Mouse (Mus musculus) frontal cortex, postnatal 36 days (tissue): Measurements from ENCODE around the gene Unc79.

Experiments
- DNase-seq, 2 experiments: peaks; one replicate each; pipeline ENCODE4 v3.0.0; 2022; ENCODE audit warnings: low spot score in 2 of 2

Gene Unc79

GRCm38 (mm10) chr12:103123861-103124260, 175.2 kb downstream of the Unc79 start:
- DNase-seq: no peak

DNA sequence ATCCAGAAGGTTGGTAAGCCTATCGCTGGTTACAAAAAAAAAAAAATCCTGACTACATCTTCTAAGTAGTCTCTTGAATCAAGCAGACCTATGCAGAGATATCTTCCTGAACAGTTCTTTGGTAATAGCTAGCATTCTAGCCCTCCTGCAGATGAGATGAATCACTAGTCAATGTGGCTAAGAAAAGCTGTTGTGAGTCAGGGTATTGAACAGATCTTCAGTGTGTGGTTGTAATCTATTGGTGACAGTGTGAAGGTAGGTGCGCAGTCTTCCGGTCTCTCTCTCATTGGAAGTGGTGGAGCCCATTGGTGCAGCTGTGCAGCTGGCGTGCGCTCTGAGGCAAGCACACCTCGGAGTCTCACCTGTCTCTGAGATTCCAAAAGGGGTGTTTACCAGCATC, 180.3 kb downstream of the Unc79 start:
- no peak for DNase-seq

- no peak for DNase-seq
These were observed 181.0 kb downstream of the Unc79 start for GRCm38 (mm10) chr12:103129395-103130248.

GRCm38 (mm10) chr12:103131419-103131818, 182.8 kb downstream of the Unc79 start:
- no peak for DNase-seq

- peak; percentile 20 to 61 for DNase-seq
These were observed 193.9 kb downstream of the Unc79 start for GRCm38 (mm10) chr12:103142550-103143010.

GRCm38 (mm10) chr12:103143798-103144565, 195.3 kb downstream of the Unc79 start:
- DNase-seq: peak; percentile 26 to 52

DNA sequence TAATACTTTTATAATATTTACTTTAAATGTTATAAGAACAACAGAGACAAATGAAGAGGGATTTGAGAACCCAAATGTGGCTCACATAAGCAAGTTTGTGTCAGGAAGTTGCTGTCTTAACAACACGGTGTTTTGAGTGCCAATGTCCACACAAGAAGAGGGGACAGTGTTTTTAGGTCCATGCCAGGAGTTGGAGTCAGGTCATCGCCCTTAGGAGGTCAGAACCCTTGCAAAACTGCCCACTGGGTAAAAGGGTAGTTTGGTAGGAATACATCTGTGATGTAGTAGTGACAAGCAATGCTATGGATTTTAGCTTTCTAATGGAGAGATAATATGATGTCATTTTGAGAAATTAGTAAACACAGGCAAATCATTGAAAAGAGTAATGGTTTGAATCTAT, 201.6 kb downstream of the Unc79 start:
- no peak for DNase-seq

GRCm38 (mm10) chr12:103154927-103155326, 206.3 kb downstream of the Unc79 start:
- DNase-seq: no peak

- DNase-seq: no peak
These were observed 206.7 kb downstream of the Unc79 start for GRCm38 (mm10) chr12:103155406-103155805.

DNA sequence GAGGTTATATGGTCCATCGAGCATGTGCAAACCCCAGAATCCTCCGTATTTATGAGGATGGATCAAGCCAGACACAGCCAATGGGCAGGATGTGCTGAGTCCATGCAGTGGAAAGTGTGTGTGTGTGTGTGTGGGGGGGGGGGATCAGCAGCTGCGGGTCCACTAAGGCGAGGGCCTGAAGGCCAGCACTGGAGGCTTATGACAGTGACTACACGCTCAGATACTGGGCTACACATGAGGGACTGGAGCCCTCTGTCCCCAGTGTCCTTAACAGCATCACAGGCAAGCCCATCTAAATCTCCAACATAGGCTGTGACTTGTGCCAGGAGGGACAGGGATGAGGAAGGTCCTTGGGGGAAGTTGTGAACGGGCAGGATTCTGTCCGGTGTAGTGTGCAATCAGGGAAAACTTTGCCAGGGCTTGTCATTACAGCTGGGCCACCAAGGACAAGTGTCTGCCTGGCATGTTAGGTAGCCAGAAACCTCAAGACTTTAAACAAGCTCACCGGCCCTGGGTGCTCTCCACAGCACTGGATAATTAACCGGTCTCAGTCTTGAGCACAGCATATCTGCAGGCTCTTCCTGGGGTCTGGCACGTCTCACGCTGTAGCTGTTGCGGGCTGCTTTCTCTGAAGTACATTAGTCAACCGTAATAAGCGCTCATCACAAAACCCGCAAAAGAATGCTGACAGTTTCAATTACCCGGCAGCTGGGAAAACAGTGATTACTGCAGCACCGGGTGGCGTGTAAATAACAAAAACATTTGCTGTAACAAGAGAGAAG, 208.7 kb downstream of the Unc79 start:
- DNase-seq: no peak

DNA sequence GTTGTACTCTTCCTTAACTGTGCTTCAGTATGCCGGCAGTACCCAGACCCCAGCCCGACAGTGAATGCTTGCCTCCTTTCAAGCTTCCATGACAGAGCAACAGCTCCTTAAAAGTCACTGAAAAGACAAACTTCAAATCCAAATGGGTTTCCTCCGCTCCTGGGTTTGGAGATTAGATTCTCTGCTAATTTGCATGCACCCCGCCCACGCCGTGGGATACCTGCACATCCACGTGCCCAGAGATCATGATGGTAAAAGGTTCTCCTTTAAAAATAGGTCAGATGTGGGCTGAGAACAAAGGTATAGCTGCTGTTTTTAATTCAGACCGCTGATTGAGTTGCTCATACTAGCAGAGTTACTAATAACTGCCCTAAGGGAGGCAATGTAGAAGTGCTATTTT, 210.4 kb downstream of the Unc79 start:
- no peak for DNase-seq

DNA sequence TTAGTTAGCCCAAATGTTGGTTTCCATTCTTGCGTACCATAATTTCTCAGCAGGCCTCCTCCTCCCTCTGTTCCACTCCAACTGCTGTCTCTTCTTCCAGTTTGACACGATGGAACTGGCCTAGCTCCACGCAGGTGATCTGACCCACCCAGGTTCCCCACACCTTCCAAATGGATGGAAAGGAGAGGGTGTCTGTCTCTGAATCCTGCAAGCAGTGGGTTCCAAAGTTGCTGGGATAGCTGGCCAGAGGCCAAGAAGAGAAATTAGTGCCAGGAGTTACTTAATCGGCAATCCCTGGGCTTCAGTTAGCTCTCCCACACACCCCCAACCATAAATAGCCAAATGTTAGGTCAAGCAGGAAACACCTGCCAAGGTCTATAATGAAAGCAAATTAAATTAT, 212.1 kb downstream of the Unc79 start:
- DNase-seq: no peak

DNA sequence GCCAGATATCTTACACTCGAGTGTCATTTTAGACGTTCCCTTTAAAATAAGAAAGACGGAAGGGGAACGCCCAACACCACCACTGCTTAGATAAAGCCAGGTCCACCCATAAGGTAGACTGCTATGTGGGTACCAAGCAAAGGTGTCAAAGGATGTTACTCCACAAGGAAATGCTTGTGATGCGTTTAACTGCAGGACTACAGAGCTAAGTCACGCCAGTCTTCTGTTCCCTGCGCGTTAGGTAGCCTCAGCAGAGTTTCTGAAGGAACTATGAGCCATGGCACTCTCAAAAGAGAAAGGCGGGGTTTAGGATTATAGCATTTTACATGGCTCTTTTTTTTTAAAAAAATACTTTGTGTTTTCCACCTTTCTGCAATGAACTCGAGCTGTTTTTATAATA, 214.9 kb downstream of the Unc79 start:
- no peak for DNase-seq

DNA sequence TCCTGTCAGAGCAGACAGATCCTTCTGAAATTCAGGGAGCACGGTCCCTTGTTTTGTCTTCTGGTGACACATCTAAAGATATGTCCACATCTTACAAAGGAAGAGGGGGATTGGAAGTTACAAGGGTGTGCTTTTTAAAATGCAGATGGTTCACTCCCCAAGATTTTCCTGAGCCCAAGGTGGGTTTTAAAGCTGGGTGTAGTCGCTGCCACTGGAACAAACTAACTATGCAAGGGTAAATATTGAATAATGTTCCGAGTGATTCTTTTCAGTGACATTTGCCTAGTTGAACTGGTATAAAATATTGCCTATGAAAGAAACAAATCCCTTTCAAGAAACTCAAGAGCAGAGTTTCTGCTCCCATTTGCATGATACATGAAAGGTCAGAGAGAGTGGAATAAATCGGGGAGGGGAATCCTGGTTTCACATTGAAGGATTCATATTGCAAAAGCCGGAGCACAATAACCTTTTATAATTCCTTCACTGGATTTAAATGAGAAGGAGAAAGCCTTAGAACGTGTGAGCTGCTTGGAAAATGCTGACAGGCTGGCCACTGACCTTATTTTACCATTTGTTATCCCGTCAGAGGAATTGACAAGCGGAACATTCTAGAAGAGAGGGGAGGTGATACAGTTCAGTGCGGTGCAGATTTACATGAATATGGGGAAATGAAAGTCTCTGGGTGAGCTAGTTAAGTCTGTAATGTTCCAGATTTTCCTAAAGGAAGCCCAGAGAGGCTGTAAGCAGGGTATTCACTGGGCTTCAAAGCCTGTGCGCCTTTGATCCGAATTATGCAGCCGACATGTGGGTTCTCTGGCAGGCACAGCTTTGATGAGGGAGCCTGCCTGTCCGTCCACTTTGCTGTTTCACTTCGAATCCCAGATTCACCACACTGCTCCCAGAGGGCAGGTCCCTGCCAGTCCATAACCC, 215.7 kb downstream of the Unc79 start:
- no peak for DNase-seq

DNA sequence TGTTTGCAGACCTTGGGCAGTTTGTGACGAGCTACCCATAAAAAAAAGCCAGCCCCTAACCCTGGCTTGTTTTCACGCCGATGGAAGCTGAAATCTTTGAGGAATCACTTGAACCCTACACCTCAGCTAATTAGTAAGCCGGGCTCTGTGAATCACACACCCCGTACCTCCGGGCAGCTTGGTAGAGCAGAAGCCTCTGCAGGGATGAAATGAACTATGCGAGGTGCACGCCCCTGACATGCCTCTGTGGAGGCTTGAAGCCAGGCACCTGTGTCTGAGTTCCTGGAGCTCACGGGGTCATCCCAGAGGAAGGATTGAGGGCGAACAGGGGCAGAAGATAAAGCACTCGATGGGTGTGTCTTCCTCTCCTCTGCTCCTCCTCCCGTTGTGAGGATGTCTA, 220.2 kb downstream of the Unc79 start:
- DNase-seq: no peak

DNA sequence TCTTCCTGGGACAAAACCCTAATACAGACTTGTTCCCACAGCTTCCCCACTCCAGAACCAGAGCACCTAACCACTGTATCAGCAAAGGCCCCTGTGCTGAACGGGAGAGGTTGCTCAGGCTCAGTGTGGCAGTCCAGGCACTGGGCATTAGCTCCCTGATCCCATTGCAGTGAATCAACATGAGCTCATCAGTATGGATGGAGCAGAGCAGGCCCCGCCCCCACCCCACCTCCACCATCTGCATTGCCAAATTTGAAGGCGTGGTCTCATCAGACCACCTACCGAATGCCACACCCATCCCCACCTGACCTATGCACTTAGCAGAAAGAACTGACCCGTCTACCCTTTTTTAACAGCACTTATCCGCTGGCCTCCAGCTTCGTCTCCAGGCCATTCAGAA, 234.4 kb downstream of the Unc79 start:
- DNase-seq: no peak

GRCm38 (mm10) chr12:103187020-103187419, 238.4 kb downstream of the Unc79 start:
- DNase-seq: no peak

- no peak for DNase-seq
These were observed 239.6 kb downstream of the Unc79 start for GRCm38 (mm10) chr12:103188223-103188622.

DNA sequence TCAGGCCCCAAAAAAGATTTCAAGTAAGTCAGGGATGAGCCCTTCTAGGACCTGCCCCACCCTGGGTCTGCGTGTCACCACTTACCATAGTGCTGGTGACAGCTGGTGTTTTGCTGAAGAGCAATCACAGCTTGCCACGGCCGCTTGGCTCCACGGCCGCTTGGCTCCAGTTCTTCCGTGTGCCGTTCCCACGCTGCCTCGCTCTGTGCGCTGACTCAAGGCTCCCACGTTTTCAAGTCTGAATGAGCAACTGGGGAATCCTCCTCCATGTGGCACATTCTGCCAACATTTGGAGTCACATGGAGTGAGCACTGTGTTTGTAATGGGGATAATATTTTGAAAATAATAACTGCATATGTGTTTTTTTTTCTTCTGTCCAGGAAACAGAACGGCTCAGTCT, 241.1 kb downstream of the Unc79 start:
- peak; percentile 66 to 74 for DNase-seq

GRCm38 (mm10) chr12:103192996-103193395, 244.3 kb downstream of the Unc79 start:
- no peak for DNase-seq
